Mouse (Mus musculus) hindbrain, embryonic 13.5 days (tissue): ENCODE measurements around the gene E2f4. TPM values are rescaled to one million over a fixed set of nuclear protein-coding genes. Genes with fewer than 3 reads are reported as not detected.

ENCODE experiments used
- ATAC-seq: fragments of 200-750 bp; cut with Nextera tagmentation; 2 replicates; pipeline ENCODE4 v1.8.0; 2017; ENCODE audit warnings: moderate TSS enrichment; ENCODE audit not compliant: low FRiP score
- H3K27ac ChIP-seq: fragments of 300-500 bp; sonication (generic); 2 replicates; pipeline ENCODE4 v1.5.1; 2015; ENCODE audit warnings: inconsistent platforms, mild to moderate bottlenecking, moderate library complexity
- H3K27me3 ChIP-seq: fragments of 300-500 bp; sonication (generic); 2 replicates; pipeline ENCODE4 v1.6.1; 2015; ENCODE audit warnings: mild to moderate bottlenecking, inconsistent platforms
- H3K36me3 ChIP-seq: fragments of 300-500 bp; sonication (generic); 2 replicates; pipeline ENCODE4 v1.6.1; 2015; ENCODE audit warnings: mild to moderate bottlenecking, inconsistent platforms
- H3K4me1 ChIP-seq: fragments of 300-500 bp; sonication (generic); replicated peaks from 2 replicates; pipeline ENCODE4 v1.6.1; 2015; ENCODE audit warnings: inconsistent platforms
- H3K4me2 ChIP-seq: fragments of 300-500 bp; sonication (generic); 2 replicates; pipeline ENCODE4 v1.6.1; 2015; ENCODE audit warnings: inconsistent platforms, mild to moderate bottlenecking, moderate library complexity
- H3K4me3 ChIP-seq: fragments of 300-500 bp; sonication (generic); 2 replicates; pipeline ENCODE4 v1.5.1; 2015; ENCODE audit warnings: mild to moderate bottlenecking, inconsistent platforms
- H3K9ac ChIP-seq: fragments of 300-500 bp; sonication (generic); 2 replicates; pipeline ENCODE4 v1.6.1; 2015; ENCODE audit warnings: mild to moderate bottlenecking, inconsistent platforms
- H3K9me3 ChIP-seq: fragments of 300-500 bp; sonication (generic); 2 replicates; pipeline ENCODE4 v1.6.1; 2016; ENCODE audit warnings: inconsistent platforms
- WGBS: fragments of 180-500 bp; shearing (Covaris S2); methylation state at CpG from one replicate; pipeline ENCODE4 v1.1.7; 2015; 5-methylcytosine and 5-hydroxymethylcytosine counted together
- polyA plus RNA-seq: library from polyadenylated mRNA; unstranded; fragments of >200 nt; fragmentation: Nextera tagmentation; extraction: Ambion mirVana; gene quantifications from 2 replicates; pipeline ENCODE4 v1.2.1, GENCODE M21; 2015

E2f4 gene
- polyA plus RNA-seq, 1 experiment from 2014 or later: 45.6 TPM

DNA sequence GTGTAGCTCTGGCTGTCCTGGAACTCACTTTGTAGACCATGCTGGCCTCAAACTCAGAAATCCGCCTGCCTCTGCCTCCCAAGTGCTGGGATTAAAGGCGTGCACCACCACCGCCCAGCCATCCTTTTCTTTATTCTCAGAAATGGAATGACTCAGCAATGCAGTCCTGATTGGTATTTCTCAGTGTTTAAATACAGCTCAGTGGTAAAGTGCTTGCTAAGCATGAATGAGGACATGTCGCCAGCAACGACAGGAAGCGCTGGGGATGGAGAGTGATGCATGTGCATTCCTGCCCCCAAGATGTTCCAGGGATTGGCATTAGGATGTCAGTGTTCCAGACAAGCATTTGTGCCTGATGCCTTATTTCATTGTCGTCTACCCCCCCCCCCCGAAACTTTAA is 5.9 kb downstream of the E2f4 start:
- no peak for ATAC-seq
- 88% methylated on average over 8 of the region's 8 CpGs for WGBS

DNA sequence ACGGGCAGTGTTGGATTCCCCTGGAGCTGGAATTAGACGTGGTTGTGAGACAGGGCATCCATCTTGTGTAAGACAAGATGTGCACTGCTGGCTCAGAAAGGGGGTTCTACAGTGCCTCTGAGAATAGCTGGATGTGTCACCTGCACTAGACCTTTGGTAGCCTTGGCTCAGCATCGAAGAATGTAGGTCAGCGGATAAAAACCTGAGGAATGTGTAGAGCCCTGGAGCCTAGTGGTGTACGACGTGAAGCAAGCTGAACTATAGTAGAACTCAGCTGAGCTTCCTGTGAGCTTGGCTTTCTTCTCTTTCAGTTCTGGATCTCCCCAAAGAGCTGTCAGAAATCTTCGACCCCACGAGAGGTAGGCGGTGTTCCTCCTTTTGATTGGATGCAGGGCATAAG is 6.4 kb downstream of the E2f4 start:
- Histone ChIP-seq H3K4me1 (peaks cover 37% of the 10 kb centered on the region), H3K4me2 (no peak overlapping the region), H3K27me3 (no peaks in the 10 kb centered on the region), H3K9me3 (no peaks in the 10 kb centered on the region), H3K9ac (no peak overlapping the region; the same call in 1 of the 2 replicates), H3K4me3 (no peak overlapping the region), H3K27ac (0 out of 2 replicates have a peak overlapping the region, but pooled peaks have one; percentile 53), H3K36me3 (peaks cover 80% of the 10 kb centered on the region)
- 82% methylated on average over 9 of the region's 9 CpGs for WGBS
- ATAC-seq: no peak

More for the DNA sequence above, 5.9 kb downstream of the E2f4 start:
- H3K36me3 ChIP-seq: peaks cover 78% of the 10 kb centered on the region
- H3K27ac ChIP-seq: no peak overlapping the region
- no peak overlapping the region for H3K4me3 ChIP-seq
- H3K27me3 ChIP-seq: no peaks in the 10 kb centered on the region
- peaks cover 42% of the 10 kb centered on the region for H3K4me1 ChIP-seq
- H3K4me2 ChIP-seq: no peak overlapping the region
- no peaks in the 10 kb centered on the region for H3K9me3 ChIP-seq
- no peak overlapping the region for H3K9ac ChIP-seq

DNA sequence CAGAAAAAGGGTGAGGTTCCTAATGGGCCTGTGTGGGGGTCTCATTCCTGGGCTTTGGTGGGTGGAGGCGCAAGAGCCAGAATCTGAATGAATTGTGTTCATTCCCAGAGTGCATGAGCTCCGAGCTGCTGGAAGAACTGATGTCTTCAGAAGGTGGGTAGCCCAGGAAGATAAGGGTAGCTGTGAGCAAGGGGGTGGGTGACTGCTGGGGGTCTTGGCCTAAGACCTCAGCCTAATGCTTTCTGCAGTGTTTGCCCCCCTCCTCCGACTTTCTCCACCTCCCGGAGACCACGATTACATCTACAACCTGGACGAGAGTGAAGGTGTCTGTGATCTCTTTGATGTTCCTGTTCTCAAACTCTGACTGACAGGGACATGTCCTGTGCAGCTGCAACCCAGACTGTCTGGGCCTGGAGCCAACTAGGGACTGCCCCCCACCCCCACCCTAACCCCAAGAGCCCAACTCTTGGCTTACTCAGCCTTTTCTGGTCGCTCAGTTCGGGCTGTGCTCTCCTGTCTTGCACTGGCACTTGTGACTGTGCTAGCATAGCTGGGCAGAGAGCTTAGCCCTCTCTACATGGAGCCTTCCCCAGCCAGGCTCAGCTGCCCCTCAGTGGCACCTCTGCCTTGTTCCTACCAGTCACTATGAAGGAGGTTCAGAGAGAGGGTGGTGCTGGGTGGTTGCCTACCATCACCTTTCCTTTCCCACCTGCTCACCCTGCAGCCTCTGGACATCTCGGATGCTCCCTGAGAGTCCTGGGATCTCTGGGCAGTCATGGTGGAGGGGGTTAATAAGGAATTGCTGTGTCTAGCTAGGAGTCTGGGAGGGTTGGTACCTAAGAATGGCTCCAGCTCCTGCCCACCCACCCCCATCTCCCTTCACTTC is 7.1 kb downstream of the E2f4 start:
- peak; percentile 9; the same call in 1 of the 2 replicates for ATAC-seq
- H3K36me3 ChIP-seq: peaks cover 82% of the 10 kb centered on the region
- peak overlapping the region; percentile 53; the same call in 1 of the 2 replicates for H3K27ac ChIP-seq

DNA sequence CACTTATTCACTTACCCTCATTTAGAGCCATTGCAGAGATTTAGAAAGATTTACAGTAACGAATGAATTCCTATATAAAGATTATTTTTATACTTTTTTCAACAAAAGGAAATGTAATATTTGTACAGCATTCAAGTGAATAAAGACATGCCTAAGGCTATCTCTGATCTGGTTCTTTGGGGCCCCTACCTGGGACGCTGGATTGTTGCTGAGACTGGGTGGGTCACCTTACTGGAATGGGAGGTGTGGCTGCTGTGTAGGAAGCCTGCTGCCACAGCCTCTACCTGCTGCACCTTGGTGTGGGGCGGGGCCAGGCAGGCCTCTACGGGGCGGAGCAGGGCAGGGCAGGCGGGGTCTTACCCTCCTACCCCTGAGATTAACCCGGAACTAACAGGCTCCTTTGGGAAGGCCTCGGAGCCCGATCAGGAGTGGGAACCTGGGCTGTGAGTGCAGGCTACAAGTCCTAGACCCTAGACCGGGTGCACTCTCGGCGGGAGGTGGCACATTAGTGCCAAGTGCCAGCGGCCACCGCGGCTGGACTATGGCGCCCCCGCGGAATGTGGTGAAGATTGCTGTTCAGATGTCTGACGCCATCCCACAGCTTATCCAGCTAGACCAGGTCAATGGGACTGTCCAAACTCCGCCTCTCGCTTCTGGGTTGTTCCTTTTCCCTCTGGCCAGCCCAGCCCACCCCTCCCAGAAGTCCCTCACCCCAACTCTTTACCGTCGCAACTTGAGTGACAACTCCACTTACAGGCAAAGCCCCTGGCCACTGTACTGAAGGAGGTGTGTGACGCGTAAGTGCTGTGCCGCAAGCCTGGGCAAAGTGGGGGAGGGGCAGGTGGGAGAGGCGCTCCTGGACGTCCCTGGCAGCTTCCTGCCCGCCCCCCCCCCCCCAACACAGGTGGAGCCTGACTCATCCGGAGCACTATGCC is 8.0 kb downstream of the E2f4 start, which contains the start of gene Elmo3:
TSS of gene Elmo3 (plus strand) at position 391 of the 935 bp plus-strand sequence.
- H3K4me2 ChIP-seq: peak within 1 kb of the TSS; percentile 48
- ATAC-seq: peak; percentile 55
- peaks cover 82% of the 10 kb centered on the region for H3K36me3 ChIP-seq
- peaks cover 25% of the 10 kb centered on the region for H3K4me1 ChIP-seq
- peak within 1 kb of the TSS; percentile 17; the same call in 1 of the 2 replicates for H3K4me3 ChIP-seq
- H3K9ac ChIP-seq: peak within 1 kb of the TSS; percentile 66
- no peaks in the 10 kb centered on the region for H3K9me3 ChIP-seq
- peak within 1 kb of the TSS; percentile 66 for H3K27ac ChIP-seq
- whole genome bisulfite sequencing: 8% methylated on average over 30 of the region's 30 CpGs
- no peaks in the 10 kb centered on the region for H3K27me3 ChIP-seq

More for the DNA sequence above, 7.1 kb downstream of the E2f4 start:
- no peak overlapping the region; the same call in 1 of the 2 replicates for H3K9ac ChIP-seq
- no peak overlapping the region for H3K4me3 ChIP-seq
- H3K9me3 ChIP-seq: no peaks in the 10 kb centered on the region
- H3K27me3 ChIP-seq: no peaks in the 10 kb centered on the region
- peaks cover 30% of the 10 kb centered on the region for H3K4me1 ChIP-seq
- WGBS: 68% methylated on average over 9 of the region's 9 CpGs
- H3K4me2 ChIP-seq: no peak overlapping the region

DNA sequence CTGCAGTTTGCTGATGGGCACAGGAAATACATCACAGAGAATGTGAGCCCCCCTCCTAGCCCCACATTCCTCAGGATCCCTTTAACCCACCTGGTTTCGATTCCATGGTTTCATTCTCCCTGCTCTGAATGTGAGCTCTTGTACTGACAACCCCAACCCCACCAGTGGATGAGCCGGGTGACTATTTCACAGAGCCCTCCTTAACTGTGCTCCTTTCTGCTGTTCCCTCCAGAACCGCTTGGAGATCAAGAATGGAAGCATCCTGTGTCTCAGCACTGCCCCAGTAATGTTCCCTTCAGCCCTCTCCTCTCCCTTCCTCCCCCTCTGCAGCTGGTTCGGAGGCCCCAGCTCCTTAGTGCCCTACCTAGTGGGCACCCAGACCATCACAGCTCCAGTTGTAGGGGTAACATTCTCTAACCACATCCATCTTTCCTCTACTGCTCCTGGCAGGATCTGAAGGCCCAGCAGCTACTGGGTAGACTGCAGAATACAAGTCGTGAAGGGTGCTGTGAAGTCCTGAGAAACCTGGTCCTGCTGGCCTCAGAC is 8.8 kb downstream of the E2f4 start:
- peak overlapping the region; percentile 66 for H3K27ac ChIP-seq
- peak overlapping the region; percentile 66; the same call in 1 of the 2 replicates for H3K9ac ChIP-seq
- H3K4me1 ChIP-seq: peaks cover 25% of the 10 kb centered on the region
- peak overlapping the region; percentile 48 for H3K4me2 ChIP-seq
- no peaks in the 10 kb centered on the region for H3K9me3 ChIP-seq
- peak overlapping the region; percentile 17; the same call in 1 of the 2 replicates for H3K4me3 ChIP-seq
- H3K27me3 ChIP-seq: no peaks in the 10 kb centered on the region
- WGBS: 60% methylated on average over 5 of the region's 5 CpGs
- ATAC-seq: peak; percentile 33
- H3K36me3 ChIP-seq: peaks cover 79% of the 10 kb centered on the region

DNA sequence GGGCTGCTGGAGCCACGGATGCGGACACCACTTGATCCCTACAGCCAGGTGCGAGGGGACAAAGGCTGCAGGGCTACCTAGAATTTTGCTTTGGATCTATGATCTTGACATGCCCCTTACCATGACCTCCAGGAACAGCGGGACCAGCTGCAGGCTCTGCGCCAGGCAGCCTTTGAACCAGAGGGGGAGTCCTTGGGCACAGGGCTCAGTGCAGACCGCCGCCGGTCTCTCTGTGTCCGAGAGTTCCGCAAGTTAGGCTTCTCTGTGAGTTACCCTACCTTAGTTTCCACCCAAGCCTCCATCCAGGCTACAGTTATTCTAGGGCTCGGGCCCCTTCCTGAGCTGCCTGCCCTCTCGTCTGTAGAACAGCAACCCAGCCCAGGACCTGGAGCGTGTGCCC is 10.2 kb downstream of the E2f4 start:
- WGBS: 95% methylated on average over 13 of the region's 13 CpGs
- H3K27ac ChIP-seq: no peak overlapping the region
- no peak overlapping the region for H3K4me2 ChIP-seq
- H3K9ac ChIP-seq: no peak overlapping the region
- ATAC-seq: no peak
- H3K27me3 ChIP-seq: no peaks in the 10 kb centered on the region
- H3K36me3 ChIP-seq: peaks cover 79% of the 10 kb centered on the region
- peaks cover 25% of the 10 kb centered on the region for H3K4me1 ChIP-seq
- H3K9me3 ChIP-seq: no peaks in the 10 kb centered on the region
- no peak overlapping the region for H3K4me3 ChIP-seq

DNA sequence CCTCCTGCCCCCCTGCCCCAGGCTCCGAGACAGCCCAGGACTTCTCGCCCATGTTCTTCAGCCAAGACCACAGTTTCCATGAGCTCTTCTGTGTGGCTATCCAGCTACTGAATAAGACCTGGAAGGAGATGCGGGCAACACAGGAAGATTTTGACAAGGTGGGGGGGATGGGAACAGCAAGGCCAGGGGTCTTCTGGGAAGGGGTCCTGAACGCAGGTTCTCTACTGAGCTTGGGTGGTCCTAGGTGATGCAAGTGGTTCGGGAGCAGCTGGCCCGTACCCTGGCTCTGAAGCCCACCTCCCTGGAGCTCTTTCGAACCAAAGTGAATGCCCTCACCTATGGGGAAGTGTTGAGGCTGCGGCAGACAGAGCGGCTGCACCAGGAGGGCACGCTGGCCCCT is 11.0 kb downstream of the E2f4 start:
- no peak for ATAC-seq
- peaks cover 80% of the 10 kb centered on the region for H3K36me3 ChIP-seq
- H3K27me3 ChIP-seq: no peaks in the 10 kb centered on the region
- H3K9ac ChIP-seq: no peak overlapping the region
- peaks cover 25% of the 10 kb centered on the region for H3K4me1 ChIP-seq
- H3K4me3 ChIP-seq: no peak overlapping the region
- WGBS: 96% methylated on average over 10 of the region's 10 CpGs
- H3K27ac ChIP-seq: no peak overlapping the region
- no peaks in the 10 kb centered on the region for H3K9me3 ChIP-seq
- H3K4me2 ChIP-seq: no peak overlapping the region

DNA sequence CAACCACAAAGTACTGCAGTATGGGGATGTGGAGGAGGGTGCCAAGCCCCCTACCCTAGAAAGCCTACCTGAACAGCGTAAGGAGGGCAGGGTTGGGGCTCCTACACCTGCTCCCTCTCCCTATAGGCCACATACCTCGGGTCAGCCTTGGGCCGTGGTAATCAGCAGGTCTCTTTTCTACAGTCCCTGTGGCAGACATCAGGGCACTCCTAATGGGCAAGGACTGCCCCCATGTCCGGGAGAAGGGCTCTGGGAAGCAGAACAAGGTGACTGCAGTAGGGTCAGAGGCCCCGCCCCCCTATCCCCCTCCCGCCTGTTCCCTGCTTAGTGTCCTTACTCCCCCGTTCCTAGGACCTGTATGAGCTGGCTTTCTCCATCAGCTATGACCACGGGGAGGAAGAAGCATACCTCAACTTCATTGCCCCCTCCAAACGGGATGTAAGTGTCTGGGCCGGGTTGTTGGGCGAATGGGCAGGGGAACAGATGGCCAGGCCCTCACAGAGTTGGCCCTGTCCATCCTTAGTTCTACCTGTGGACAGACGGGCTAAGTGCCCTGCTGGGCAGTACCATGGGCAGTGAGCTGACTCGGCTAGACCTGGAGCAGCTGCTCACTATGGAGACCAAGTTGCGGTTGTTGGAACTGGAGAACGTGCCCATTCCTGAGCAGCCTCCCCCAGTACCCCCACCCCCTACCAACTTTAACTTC is 11.8 kb downstream of the E2f4 start:
- no peaks in the 10 kb centered on the region for H3K27me3 ChIP-seq
- no peak overlapping the region for H3K4me2 ChIP-seq
- H3K4me3 ChIP-seq: no peak overlapping the region
- H3K4me1 ChIP-seq: peaks cover 22% of the 10 kb centered on the region
- no peak for ATAC-seq
- H3K36me3 ChIP-seq: peaks cover 80% of the 10 kb centered on the region
- WGBS: 82% methylated on average over 15 of the region's 15 CpGs
- H3K27ac ChIP-seq: no peak overlapping the region
- no peaks in the 10 kb centered on the region for H3K9me3 ChIP-seq
- H3K9ac ChIP-seq: no peak overlapping the region

DNA sequence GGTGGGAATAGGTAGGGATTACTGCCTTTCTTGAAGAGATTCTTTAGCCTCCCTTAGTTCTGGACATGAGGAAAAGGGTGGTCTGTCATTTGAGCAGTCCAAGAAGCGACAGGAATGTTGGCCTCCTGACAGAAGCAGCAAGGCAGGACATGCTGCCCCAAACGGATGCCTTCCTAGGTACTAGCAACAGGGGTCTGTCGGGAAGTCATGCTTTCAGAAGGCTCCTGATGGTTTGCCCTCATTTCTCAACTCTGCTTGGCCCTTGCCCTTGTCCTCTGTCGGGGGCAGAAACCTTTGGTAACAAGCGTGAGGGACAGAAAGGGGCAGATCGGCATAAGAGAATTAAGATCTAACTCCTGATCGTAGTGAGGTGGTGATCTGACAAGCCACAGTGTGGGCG is 12.7 kb downstream of the E2f4 start:
- Histone ChIP-seq H3K9ac (no peak overlapping the region), H3K27ac (no peak overlapping the region), H3K27me3 (no peaks in the 10 kb centered on the region), H3K4me2 (no peak overlapping the region), H3K36me3 (peaks cover 82% of the 10 kb centered on the region), H3K4me3 (no peak overlapping the region), H3K9me3 (no peaks in the 10 kb centered on the region), H3K4me1 (peaks cover 14% of the 10 kb centered on the region)
- no peak for ATAC-seq
- 85% methylated on average over 8 of the region's 8 CpGs for WGBS

DNA sequence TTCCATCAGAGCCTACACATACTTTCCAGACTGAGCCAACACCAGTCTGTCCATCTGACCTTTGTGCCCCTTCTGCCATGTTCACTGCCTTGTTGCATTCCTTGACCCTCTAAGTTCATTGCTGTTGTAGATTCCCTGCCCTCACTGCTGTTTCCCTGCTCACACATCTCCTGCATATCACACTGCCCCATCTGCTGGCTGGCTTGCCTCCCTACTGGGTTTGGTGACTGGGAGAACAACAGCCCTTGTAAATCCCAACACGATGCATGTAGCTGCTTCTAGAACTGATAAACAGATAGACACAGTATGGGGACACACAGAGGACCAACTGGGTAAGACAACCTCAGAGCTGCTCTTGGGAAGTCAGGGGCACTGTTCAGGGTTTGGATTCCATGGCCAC is 14.3 kb downstream of the E2f4 start:
- ATAC-seq: no peak
- WGBS: 90% methylated on average over 1 of the region's 1 CpGs
- Histone ChIP-seq H3K9me3 (no peaks in the 10 kb centered on the region), H3K4me3 (no peak overlapping the region), H3K4me1 (no peaks in the 10 kb centered on the region), H3K27me3 (no peaks in the 10 kb centered on the region), H3K36me3 (peaks cover 95% of the 10 kb centered on the region), H3K9ac (no peak overlapping the region), H3K27ac (no peak overlapping the region), H3K4me2 (no peak overlapping the region)

DNA sequence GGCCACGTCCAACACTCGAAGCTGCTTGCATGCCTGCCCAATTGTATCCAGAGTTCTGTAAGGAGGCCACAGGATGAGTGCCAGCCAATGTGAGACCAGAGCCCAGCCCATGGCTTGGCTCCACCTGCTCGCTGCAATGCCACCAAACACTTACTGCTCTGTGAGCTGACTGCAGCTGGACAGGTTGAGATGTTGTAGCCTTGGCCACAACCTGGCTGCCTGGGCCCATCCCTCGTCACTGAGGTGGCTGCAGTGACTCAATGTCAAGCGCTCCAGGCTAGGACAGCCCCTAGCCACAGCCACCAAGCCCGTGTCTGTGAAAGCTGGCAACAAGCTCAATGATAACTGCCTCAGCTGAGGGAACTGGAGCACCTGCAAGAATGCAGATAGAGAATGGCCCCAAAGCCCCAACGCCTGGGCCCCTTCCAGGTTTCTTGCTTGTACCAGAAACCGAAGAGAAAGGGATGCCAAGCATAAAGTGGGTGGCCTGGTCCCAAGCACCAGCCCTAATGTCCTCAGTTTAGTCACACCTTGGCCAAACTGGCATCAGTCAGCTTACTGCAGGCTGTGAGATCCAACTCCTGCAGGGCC is 15.5 kb downstream of the E2f4 start:
- no peak overlapping the region for H3K4me3 ChIP-seq
- no peak for ATAC-seq
- H3K27ac ChIP-seq: no peak overlapping the region
- peaks cover 97% of the 10 kb centered on the region for H3K36me3 ChIP-seq
- no peak overlapping the region for H3K4me2 ChIP-seq
- no peak overlapping the region for H3K9ac ChIP-seq
- no peaks in the 10 kb centered on the region for H3K27me3 ChIP-seq
- no peaks in the 10 kb centered on the region for H3K9me3 ChIP-seq
- 95% methylated on average over 8 of the region's 8 CpGs for WGBS
- H3K4me1 ChIP-seq: no peaks in the 10 kb centered on the region
